ENCODE assay signal across 29 mouse cellular contexts in genomic region chr5:45084741-45085140, GRCm38 (mm10).
DNase-seq lines count a peak whose midpoint lies in the region; ATAC-seq and TF ChIP-seq lines count a peak whose summit lies in the region.
"Had no signal": no experiment of that assay in that cellular context is flagged by ENCODE, and none has a peak within 500 bp of the region (broad histone marks: within the 10 kb centered on the region; RNA-seq: fewer than 3 reads in every experiment).

No protein-coding gene starts in this region.

- no peak overlapping the region for H3K4me3 ChIP-seq in lung, postnatal 0 days (ENCODE audit: low read depth, low read length)
- no peak overlapping the region for H3K4me3 ChIP-seq in thymus, adult 2 months (ENCODE audit: control insufficient read depth, insufficient read depth, low read length)
- H3K4me3 ChIP-seq in heart, embryonic 12.5 days: no peak overlapping the region
- H3K4me3 ChIP-seq: erythroblast, embryonic 14.5 days; heart, embryonic 15.5 days; intestine, embryonic 15.5 days; limb, embryonic 10.5 days; limb, embryonic 15.5 days; liver, embryonic 13.5 days; neural tube, embryonic 12.5 days had no signal

- H3K4me1 ChIP-seq in lung, postnatal 0 days (ENCODE audit: insufficient read depth, low read depth, low read length): no peaks in the 10 kb centered on the region
- H3K4me1 ChIP-seq in thymus, adult 2 months (replicated peaks; ENCODE audit: control insufficient read depth, insufficient read depth, low read length): no peaks in the 10 kb centered on the region
- H3K4me1 ChIP-seq in heart, embryonic 12.5 days (replicated peaks): no peaks in the 10 kb centered on the region
- H3K4me1 ChIP-seq: heart, embryonic 15.5 days; intestine, embryonic 15.5 days; limb, embryonic 15.5 days; liver, embryonic 13.5 days; neural tube, embryonic 12.5 days had no signal

- no peaks in the 10 kb centered on the region for H3K36me3 ChIP-seq in lung, postnatal 0 days (ENCODE audit: insufficient read depth, low read length)
- H3K36me3 ChIP-seq in thymus, adult 2 months (ENCODE audit: control insufficient read depth, insufficient read depth, low read length): no peaks in the 10 kb centered on the region
- H3K36me3 ChIP-seq in heart, embryonic 12.5 days: no peaks in the 10 kb centered on the region
- H3K36me3 ChIP-seq: heart, embryonic 15.5 days; intestine, embryonic 15.5 days; limb, embryonic 10.5 days; limb, embryonic 15.5 days; liver, embryonic 13.5 days; neural tube, embryonic 12.5 days had no signal

- H3K27me3 ChIP-seq in lung, postnatal 0 days (replicated peaks; ENCODE audit: insufficient read depth, low read length): no peaks in the 10 kb centered on the region
- H3K27me3 ChIP-seq in thymus, adult 2 months (ENCODE audit: control insufficient read depth, insufficient read depth, low read length): no peaks in the 10 kb centered on the region
- no peaks in the 10 kb centered on the region for H3K27me3 ChIP-seq in heart, embryonic 12.5 days (replicated peaks)
- H3K27me3 ChIP-seq: CH12.LX; heart, embryonic 15.5 days; intestine, embryonic 15.5 days; limb, embryonic 15.5 days; liver, embryonic 13.5 days; neural tube, embryonic 12.5 days had no signal

- TF ChIP-seq CTCF in lung, postnatal 0 days (IDR thresholded peaks at IDR 0.05): no peak
- TF ChIP-seq CTCF in thymus, adult 2 months (IDR thresholded peaks at IDR 0.05; ENCODE audit: borderline replicate concordance, control insufficient read depth, extremely low read depth, insufficient read depth, low read length, poor library complexity): no peak

- H3K27ac ChIP-seq in lung, postnatal 0 days (ENCODE audit: low read length): no peak overlapping the region
- H3K27ac ChIP-seq in thymus, adult 2 months (ENCODE audit: control insufficient read depth, insufficient read depth, low read length): no peak overlapping the region
- H3K27ac ChIP-seq in heart, embryonic 12.5 days (ENCODE audit: poor library complexity, severe bottlenecking): no peak overlapping the region
- H3K27ac ChIP-seq: heart, embryonic 15.5 days; hindbrain, postnatal 0 days; intestine, embryonic 15.5 days; limb, embryonic 10.5 days; limb, embryonic 15.5 days; liver, embryonic 13.5 days; neural tube, embryonic 12.5 days; stomach, postnatal 0 days had no signal

- peak; percentile 84 for ATAC-seq in lung, postnatal 0 days
- no peak for ATAC-seq in heart, embryonic 12.5 days (ENCODE audit: insufficient number of reproducible peaks, low FRiP score)
- ATAC-seq: forebrain, embryonic 16.5 days; hindbrain, postnatal 0 days; intestine, embryonic 15.5 days; midbrain, embryonic 16.5 days had no signal

- TF ChIP-seq EP300 in lung, postnatal 0 days (IDR thresholded peaks at IDR 0.05): no peak

- no peak for TF ChIP-seq POLR2A in thymus, adult 2 months (IDR thresholded peaks at IDR 0.05; ENCODE audit: control insufficient read depth, extremely low read depth, insufficient read depth, low read length, poor library complexity)

- 48% methylated on average over 1 of the region's 1 CpGs for WGBS in lung, postnatal 0 days
- 100% methylated on average over 1 of the region's 1 CpGs for WGBS in thymus, adult 2 months
- WGBS in heart, embryonic 12.5 days: 74% methylated on average over 1 of the region's 1 CpGs

- H3K9me3 ChIP-seq in lung, postnatal 0 days (ENCODE audit: low read length): no peaks in the 10 kb centered on the region
- no peaks in the 10 kb centered on the region for H3K9me3 ChIP-seq in heart, embryonic 12.5 days (replicated peaks)
- H3K9me3 ChIP-seq: heart, embryonic 15.5 days; intestine, embryonic 15.5 days; limb, embryonic 10.5 days; limb, embryonic 15.5 days; liver, embryonic 13.5 days; neural tube, embryonic 12.5 days had no signal

- peak; percentile 4 for DNase-seq in adrenal gland, postnatal 14 days
- no peak for DNase-seq in adrenal gland, postnatal 4 days (ENCODE audit: low spot score in 2 of 2)
- DNase-seq in lung, postnatal 0 days (ENCODE audit: low spot score): peak; percentile 53
- no peak for DNase-seq in lung, postnatal 25 days (ENCODE audit: low spot score)
- DNase-seq in kidney, postnatal 14 days: peak; percentile 24
- DNase-seq in lung, postnatal 36 days: peak; percentile 26
- DNase-seq in thymus, adult 2 months: no peak
- DNase-seq: adrenal gland, postnatal 25 days; cerebellum, adult 18-20 months; cerebellum, postnatal 10 days; layer of hippocampus, adult 9-11 months; liver, embryonic 13.5 days; lung, embryonic 14.5 days; right cerebral cortex, adult 18-20 months; thymus, adult 18-20 months; thymus, postnatal 36 days had no signal

- no peak overlapping the region for H3K4me2 ChIP-seq in lung, postnatal 0 days (replicated peaks; ENCODE audit: low read depth, low read length)
- no peak overlapping the region for H3K4me2 ChIP-seq in heart, embryonic 12.5 days
- H3K4me2 ChIP-seq: heart, embryonic 15.5 days; intestine, embryonic 15.5 days; limb, embryonic 15.5 days; liver, embryonic 13.5 days; lung, embryonic 14.5 days; midbrain, embryonic 11.5 days; neural tube, embryonic 12.5 days had no signal

- no peak overlapping the region for H3K9ac ChIP-seq in lung, postnatal 0 days (replicated peaks; ENCODE audit: low read depth)
- H3K9ac ChIP-seq in heart, embryonic 12.5 days: no peak overlapping the region
- H3K9ac ChIP-seq: heart, embryonic 15.5 days; intestine, embryonic 15.5 days; limb, embryonic 15.5 days; liver, embryonic 13.5 days; lung, embryonic 14.5 days; neural tube, embryonic 12.5 days had no signal

Comparison
In these comparisons a context has a peak if more than half of its experiments do, and no peak if none do; other contexts are left out.
1. DNase-seq: peak in adrenal gland, postnatal 14 days (single experiment), lung, postnatal 0 days (single experiment), kidney, postnatal 14 days (single experiment) and lung, postnatal 36 days (single experiment); none in adrenal gland, postnatal 4 days (0 of 2), lung, postnatal 25 days (single experiment) and thymus, adult 2 months (single experiment).